Mouse (Mus musculus) cerebellum, postnatal 4 days (tissue): Measurements from ENCODE around the gene Elfn2.

Source experiments
- DNase-seq, 2 experiments: peaks; one replicate each; pipeline ENCODE4 v3.0.0; 2022; ENCODE audit warnings: low spot score in 2 of 2, mixed read lengths in 1 of 2

Gene Elfn2

DNA sequence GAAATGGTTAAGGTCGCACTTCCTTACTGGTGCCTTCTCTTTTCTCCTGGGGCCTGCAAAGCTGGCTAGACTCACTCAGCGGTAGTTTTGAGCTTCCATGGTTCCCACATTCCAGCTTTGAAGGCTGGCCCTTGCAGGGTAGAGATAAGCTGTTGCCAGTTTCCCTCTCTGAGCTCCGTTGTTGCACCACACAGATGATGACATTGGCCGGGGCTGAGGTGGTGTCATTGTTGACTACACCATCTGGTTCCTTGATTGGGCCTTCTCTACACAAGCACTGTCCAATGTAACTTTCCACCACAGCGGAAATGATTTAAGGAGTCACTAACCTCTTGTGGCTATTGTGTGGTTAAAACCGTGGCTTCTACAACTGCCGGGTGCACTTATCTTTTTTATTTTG, 2.0 kb upstream of the Elfn2 start:
- DNase-seq: no peak

DNA sequence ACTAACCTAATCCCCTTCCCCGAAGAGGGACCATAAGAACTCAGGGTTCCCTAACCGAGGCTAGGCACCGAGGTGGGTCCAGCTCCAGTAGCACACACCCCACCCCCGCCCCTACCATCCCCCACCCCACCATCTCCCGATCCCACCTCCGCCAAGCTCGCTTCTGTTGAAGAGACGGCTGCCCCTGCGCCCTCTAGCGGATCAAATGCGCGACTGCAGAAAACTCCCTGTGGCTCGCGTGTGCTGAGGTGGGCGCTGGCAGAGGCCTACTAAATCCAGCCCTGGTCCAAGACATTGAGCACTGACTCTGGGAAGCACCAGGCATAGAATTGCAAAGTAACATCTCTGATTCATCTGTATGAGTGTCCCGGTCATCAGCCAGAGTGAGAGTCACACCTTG, 1.5 kb upstream of the Elfn2 start:
- peak; percentile 70 to 84 for DNase-seq

DNA sequence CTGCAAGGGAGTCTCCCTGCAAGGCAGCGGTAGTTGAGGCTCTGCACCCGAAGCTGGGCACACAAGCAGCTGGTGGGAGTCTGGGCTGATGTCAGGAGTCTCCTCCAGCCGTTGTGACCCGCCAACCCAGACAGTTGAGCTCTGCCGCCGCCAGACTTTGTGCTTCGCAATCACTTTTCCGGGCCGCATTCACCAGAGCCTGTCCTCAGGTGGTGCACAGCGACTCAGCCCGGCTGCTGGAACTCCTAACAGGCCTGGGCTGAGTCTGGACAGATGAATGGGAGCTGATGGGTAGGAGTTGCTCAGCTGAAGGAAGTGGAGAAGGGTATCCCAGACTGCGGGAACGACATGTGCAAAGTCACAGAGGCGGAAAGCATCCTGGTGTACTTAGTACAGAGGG, 845 bp upstream of the Elfn2 start:
- DNase-seq: no peak

DNA sequence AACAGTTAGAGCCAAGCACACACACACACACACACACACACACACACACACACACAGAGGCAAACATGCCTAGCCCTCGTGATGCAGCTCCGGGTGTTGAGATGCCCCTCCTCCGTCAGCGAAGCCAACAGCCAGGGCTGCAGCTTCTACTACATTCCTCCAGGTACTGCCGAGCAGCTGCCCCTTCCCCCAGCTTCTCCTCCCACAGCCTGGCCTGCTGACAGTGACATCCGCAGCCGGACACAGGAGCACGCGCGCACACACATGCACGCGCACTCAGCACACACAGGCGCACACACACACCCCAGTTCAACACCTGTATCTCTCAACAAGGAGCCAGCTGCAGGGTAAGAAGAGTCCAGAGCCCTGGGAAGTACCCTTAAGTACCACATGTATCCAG, 1.6 kb downstream of the Elfn2 start:
- DNase-seq: no peak

DNA sequence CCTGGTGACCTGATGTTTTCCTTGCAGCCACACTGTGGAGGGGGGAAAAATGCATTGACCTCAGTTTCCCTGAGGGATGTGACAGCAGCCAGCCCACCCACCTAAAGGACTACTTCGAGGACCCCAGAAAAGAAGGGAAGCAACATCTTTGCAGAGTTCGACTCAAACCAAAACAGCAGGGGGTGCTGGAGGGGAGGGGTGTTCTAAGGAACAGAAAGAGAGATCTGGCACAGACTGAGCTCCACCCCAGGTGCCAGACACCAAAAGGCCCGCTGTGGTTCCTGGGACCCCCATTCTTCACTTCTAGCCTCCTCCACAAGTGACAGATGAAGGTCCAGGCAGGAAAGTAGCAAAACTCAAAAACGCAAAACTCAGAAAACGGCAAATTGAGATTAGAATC, 2.7 kb downstream of the Elfn2 start:
- no peak for DNase-seq

GRCm38 (mm10) chr15:78713751-78714150, 4.8 kb downstream of the Elfn2 start:
- no peak for DNase-seq

DNA sequence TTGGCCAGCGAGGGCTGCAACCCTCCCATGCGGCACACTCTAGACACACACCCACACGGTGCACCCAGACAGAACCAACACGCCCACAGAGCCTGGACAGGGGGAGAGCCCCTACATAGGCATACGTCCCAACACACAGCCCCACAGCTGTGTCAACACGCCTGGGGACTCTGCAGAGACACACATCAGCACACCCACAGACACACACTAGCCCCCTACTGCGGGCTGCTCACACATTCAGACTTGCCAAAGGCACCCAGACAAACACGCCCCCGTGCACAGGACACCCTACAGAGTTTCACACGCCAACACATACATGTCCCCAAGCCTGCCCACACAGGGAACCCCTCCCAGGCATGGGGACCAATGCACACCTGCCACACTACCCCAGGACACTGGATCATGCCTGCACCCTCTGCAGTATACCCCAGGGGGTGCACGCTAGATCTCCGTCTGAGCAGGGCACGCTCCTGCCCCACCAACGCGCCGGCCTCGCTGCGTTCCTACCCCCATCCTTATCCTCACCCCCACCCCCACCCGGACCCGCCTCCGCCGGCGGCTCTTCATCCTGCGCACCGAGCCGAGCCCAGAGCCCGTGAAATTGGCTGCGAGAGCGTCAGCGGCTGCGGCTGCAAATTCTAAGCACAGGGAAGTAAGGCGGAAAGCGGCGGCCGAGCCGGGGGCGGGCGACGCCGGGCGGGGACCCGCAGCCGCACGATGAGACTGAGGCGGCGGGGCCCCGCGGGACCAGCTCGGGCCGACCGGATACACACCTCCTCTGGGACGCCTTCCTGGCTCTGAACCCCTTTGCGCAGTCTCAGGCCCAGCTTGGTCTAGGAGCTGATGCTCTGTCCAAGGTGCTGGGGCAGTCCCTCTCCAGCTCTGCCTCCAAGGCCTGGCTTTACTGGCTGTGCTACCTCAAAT, 6.0 kb downstream of the Elfn2 start:
- DNase-seq: no peak

GRCm38 (mm10) chr15:78711935-78712334, 6.6 kb downstream of the Elfn2 start:
- DNase-seq: no peak

DNA sequence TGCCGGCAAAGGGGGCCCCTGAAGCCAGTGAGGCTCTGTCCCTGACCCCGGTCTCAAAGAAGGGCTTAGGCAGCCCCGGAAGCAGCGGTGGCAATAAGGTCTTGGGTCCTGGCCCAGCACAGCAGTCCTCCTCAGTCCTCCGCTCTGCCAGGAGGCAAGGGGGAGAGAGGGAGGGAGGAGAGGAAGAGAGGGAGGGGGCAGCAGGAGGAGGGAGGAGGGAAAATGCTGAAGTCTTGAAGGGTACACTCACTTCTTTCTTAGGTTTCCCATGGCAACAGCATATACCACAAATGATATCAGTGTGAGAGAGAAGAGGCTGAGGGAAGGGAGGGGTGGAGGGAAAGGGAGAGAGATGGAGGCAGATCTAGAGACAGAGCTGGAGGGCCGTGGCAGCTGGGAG, 7.9 kb downstream of the Elfn2 start:
- no peak for DNase-seq

GRCm38 (mm10) chr15:78709767-78710166, 8.8 kb downstream of the Elfn2 start:
- DNase-seq: peak in 1 of 2 experiments; percentile 55

DNA sequence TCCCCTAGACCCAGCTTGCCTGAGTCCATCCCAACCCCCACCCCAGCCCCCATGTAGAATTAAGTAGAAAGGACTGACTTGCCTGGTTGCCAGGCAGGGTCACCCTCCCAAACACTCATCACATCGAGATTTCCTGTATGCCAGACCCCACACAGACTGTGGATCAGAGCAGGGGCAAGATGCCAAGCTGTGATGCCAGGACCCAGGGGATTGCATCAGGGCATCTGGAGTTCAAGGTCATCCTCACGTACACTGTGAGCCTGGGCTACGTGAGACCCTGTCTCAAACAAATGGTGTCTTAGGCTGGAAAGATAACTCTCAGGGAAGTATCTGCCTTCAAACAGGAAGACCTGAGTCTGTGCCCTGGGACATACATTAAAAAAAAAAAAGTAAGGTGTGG, 11.9 kb downstream of the Elfn2 start:
- DNase-seq: no peak

DNA sequence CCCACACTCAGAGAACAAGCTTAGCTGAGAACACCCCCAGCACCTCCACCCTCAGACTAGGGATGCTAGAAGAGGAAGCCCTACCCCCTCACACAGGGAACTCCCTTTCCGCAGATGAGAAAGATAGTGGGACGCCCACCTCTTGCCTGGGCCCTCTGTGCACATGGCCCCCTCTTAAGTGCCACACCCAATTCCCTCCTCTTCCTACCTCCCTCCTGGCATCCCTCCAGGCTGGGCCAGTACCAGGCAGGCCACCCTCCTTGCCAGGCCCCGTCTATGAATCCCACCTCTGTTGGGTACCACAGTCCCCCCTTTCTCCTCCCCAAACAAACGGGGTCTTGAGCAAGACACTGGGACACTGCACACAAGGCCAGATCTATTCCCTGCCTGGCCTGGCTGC, 13.7 kb downstream of the Elfn2 start:
- no peak for DNase-seq

DNA sequence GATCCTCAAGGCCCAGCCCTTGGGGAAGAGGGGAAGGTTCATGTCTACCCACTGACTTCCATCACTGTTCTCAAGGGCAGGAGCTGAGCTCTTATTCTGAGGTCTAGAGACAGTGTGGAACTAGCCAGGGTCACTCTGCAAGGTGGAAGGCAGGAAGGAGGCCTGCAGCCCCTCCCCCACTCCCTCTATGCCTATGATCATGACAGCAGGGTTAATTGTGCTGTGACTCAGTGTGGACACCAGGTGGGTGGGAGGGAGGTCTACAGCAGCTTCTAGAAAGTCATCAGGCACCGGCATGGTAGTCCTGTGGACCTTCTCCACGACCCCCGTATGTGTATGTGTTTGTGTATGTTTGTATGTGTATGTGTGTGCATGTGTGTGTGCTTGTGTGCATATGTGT, 14.6 kb downstream of the Elfn2 start:
- DNase-seq: no peak

DNA sequence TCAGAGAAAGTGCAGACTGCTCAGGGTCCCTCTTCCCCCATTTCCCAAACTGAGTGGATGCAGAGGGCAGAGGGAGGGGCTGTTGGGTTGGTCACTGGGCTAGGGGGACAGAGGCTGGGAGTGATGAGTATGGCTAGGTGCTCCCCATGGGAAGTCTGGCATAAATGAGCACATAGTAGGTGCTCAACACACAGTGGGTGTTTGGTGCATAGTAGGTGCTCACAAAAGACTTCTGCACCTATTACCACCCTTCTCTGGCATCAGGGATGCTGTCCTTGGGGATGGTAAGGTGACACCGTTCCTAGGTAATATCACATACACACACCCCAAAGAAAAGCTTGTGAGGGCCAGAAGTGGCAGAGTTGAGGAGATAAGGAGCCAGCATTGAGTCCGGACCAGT, 18.2 kb downstream of the Elfn2 start:
- DNase-seq: no peak

DNA sequence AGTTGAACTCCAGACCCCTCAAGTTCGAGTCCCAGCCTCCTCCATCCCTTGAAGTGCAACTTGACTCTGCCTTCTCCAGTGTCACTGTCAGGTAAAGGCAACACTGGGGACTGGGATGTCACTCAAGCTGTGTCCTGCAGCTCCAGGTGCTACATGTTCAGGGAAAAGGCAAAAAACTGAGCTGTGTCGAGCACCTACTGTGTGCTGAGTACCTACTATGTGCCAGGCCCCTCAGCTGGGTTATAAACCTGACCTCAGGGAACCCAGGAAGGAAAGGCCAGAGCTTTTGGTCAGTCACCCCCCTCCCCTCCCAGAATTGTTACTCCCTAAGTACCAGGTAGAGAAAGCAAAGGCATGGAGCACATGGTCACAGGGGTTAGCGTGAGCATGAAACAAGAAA, 19.1 kb downstream of the Elfn2 start:
- DNase-seq: no peak

DNA sequence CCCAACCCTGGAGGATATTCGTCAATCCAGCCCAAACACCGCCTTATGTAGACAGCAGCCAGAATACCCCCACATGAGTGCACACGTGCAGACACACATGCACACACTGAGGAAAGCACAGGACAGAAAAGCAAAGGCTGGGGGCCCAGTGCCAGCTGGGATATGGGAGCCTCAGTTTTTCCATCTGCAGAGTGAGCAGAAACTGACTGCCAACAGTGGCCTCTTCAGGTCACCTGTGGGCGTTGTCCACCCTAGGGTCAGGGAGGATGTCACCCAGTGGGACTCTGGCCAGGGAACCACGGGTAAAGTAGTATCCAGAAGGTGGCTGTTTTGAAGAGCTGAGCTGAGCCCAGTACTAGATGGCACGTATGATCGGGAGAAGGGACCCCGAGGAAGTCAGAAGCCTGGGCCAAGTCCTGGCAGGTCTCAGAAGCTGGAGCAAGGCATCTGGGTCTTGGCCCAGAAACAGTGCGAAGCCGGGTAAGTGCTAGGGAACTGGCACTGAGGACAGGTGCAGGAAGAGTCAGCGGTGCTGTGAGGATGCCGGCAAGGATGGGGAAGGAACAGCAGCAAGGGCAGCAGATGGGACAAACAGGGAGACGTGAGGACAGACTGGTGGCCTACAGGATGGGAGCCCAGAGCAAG, 20.0 kb downstream of the Elfn2 start:
- peak in 1 of 2 experiments; percentile 52 for DNase-seq

- DNase-seq: peak in 1 of 2 experiments; percentile 54
Observed at GRCm38 (mm10) chr15:78698084-78698483, 20.5 kb downstream of the Elfn2 start.

GRCm38 (mm10) chr15:78695745-78696144, 22.8 kb downstream of the Elfn2 start:
- no peak for DNase-seq

DNA sequence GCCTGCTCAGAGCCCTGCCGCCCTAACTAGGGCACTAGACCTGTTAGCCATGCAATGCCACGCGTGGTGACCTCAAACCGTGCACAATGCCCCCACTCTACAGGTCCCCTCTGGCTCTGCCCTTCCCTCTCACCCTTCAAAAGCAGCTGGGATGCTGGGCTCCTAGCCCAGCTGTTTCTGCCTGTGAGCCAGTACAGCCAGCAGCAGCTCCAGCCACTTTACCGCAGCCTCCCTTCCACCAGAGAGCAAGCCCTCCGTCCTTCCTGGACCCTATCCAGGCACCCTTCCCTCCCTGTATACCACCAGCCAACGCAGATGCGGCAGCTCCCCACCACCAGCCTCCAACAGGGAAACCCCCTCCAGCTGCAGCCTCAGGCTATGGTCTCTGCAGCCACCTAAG, 26.1 kb downstream of the Elfn2 start:
- DNase-seq: no peak

GRCm38 (mm10) chr15:78690716-78691115, 27.9 kb downstream of the Elfn2 start:
- DNase-seq: no peak

DNA sequence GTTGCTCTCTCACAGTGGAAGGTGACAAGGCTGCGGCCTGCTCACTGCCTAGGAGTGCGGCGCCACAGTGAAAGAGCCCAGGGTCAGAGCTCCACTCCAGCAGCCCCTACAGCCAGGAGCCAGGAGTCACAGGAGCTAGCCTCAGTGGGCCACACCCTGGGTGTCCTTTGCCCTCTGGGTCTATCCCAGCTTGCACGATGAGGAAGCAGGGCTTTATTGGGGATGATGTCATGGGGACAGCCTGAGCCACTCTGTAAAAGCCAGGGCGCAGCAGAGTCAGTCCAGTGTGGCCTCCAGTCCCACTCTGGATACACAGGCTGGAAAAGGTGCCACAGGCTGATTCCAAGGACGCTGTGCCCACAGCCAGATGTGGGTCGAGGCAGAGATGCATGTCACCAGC, 31.7 kb downstream of the Elfn2 start:
- DNase-seq: no peak

DNA sequence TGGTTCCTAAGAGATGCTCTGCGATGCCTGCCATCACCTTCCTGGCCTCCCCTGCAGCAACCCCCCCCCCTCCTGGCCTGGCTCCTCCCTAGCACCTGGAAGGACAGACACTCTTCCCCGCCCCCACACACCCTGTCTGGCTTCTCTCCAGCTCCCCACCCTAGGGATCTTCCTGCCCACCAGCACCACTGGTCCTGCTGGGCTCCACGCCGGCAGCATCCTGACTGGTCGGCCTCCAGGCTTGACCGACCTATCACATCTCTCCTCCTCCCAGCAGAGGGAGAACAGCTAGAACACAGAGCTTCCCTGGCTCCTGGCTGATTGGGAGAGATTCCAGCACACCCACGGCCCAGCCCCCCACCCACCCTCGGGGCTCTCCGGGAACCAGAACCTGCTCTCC, 34.5 kb downstream of the Elfn2 start:
- DNase-seq: no peak

DNA sequence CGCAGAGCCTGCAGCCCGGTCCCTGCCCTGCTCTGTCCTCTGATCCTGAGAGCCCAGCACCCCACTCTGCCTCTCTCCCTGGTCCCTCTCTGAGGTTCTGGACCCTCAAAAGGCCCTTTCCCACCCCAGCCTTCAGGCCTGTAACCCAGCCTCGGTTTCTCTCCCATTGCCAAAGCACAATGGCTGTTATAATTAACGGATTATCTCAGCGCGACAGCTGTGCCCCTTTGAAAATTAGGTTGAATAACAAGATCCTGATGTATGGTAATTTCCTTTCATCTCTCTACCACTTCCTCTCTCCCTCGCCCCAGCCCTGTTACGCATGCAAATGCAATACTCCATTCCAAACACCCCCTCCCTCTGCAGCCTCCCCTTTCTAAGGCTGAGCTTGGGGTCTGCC, 35.1 kb downstream of the Elfn2 start:
- no peak for DNase-seq
